Mouse (Mus musculus) intestine, postnatal 0 days (tissue): Measurements from ENCODE around the gene Lingo1. TPM values are rescaled to one million over a fixed set of nuclear protein-coding genes. Genes with fewer than 3 reads are reported as not detected.

Source experiments
- ATAC-seq: fragments of 200-750 bp; cut with Nextera tagmentation; 2 replicates; pipeline ENCODE4 v1.8.0; 2017; ENCODE audit warnings: mild to moderate bottlenecking, moderate TSS enrichment, moderate library complexity
- H3K27ac ChIP-seq: fragments of 300-500 bp; sonication (generic); 2 replicates; pipeline ENCODE4 v1.5.1; 2014; ENCODE audit warnings: mild to moderate bottlenecking, low read depth, low read length, moderate library complexity
- H3K27me3 ChIP-seq: fragments of 300-500 bp; sonication (generic); replicated peaks from 2 replicates; pipeline ENCODE4 v1.6.1; 2014; ENCODE audit warnings: low read length, mixed read lengths; ENCODE audit not compliant: control insufficient read depth, insufficient read depth
- H3K36me3 ChIP-seq: fragments of 300-500 bp; sonication (generic); 2 replicates; pipeline ENCODE4 v1.6.1; 2014; ENCODE audit warnings: mild to moderate bottlenecking, moderate library complexity; ENCODE audit not compliant: control insufficient read depth, insufficient read depth
- H3K4me1 ChIP-seq: fragments of 300-500 bp; sonication (generic); replicated peaks from 2 replicates; pipeline ENCODE4 v1.6.1; 2014; ENCODE audit warnings: antibody characterized with exemption, low read length, mixed read lengths; ENCODE audit not compliant: control insufficient read depth, insufficient read depth
- H3K4me2 ChIP-seq: fragments of 300-500 bp; sonication (generic); replicated peaks from 2 replicates; pipeline ENCODE4 v1.6.1; 2014; ENCODE audit warnings: low read depth, mild to moderate bottlenecking, moderate library complexity
- H3K4me3 ChIP-seq: fragments of 300-500 bp; sonication (generic); 2 replicates; pipeline ENCODE4 v1.5.1; 2014; ENCODE audit warnings: low read depth, low read length
- H3K9ac ChIP-seq: fragments of 300-500 bp; sonication (generic); 2 replicates; pipeline ENCODE4 v1.6.1; 2014; ENCODE audit warnings: mild to moderate bottlenecking, low read depth, low read length
- H3K9me3 ChIP-seq: fragments of 300-500 bp; sonication (generic); 2 replicates; pipeline ENCODE4 v1.6.1; 2016; ENCODE audit warnings: mixed run types; ENCODE audit not compliant: control insufficient read depth
- CTCF ChIP-seq: sonication (generic); IDR thresholded peaks from 2 replicates; pipeline ENCODE4 v1.5.1; 2016; ENCODE audit warnings: low read depth, mild to moderate bottlenecking, control low read depth, antibody characterized with exemption, moderate library complexity
- WGBS: fragments of 180-500 bp; shearing (Covaris S2); extraction: QIAGEN DNeasy Blood & Tissue Kit; methylation state at CpG from one replicate; pipeline ENCODE4 v1.1.7; 2014; 5-methylcytosine and 5-hydroxymethylcytosine counted together
- polyA plus RNA-seq: library from polyadenylated mRNA; unstranded; fragments of >200 nt; fragmentation: Nextera tagmentation; extraction: Ambion mirVana; gene quantifications from 2 replicates; pipeline ENCODE4 v1.2.1, GENCODE M21; 2015

Lingo1 gene
- polyA plus RNA-seq, 1 experiment from 2014 or later: 0.98 TPM

DNA sequence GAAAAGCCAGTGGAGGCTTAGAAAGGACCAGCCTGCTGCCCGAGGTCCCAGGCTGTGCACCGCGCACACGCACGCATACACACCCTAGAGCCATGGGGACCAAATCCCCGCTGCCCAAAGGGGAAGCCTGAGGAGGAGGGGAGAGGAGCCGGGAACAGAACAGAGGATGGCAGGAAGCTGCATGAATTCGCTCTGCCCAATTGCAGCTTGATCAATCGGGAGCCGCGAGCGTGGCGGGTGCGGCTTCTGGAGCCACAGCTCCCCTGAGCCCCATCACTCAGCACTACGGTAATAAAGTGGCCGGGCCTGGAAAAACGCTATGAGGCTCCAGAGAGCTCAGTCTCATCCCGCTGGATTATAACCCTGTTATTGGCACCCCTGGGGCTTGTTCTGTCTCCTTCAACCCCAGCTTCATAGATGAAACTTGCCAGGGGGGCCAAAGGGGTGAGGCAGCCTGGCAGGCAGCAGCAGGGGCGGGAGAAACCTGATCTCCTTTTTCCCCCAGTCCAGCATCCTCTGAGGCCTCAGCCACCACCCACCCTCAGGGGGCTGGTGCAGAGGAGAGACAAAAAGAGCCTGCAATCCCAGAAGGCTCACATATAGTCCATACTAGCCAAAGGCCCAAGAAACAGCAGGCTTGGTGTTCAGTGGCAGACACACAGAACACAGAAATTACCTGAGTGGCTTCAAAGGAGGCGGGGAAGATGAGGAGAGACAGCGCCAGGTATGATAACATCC is 29.4 kb upstream of the Lingo1 start:
- no peak for ATAC-seq
- no peak overlapping the region for H3K9ac ChIP-seq
- TF ChIP-seq CTCF: no peak
- 17% methylated on average over 21 of the region's 21 CpGs for WGBS
- no peaks in the 10 kb centered on the region for H3K36me3 ChIP-seq
- H3K4me2 ChIP-seq: 0 out of 2 replicates have a peak overlapping the region, but pooled peaks have one; percentile 27
- H3K4me1 ChIP-seq: no peaks in the 10 kb centered on the region
- H3K27me3 ChIP-seq: peaks cover 4% of the 10 kb centered on the region; the same call in 1 of the 2 replicates
- H3K4me3 ChIP-seq: no peak overlapping the region
- no peak overlapping the region for H3K27ac ChIP-seq
- no peaks in the 10 kb centered on the region for H3K9me3 ChIP-seq

DNA sequence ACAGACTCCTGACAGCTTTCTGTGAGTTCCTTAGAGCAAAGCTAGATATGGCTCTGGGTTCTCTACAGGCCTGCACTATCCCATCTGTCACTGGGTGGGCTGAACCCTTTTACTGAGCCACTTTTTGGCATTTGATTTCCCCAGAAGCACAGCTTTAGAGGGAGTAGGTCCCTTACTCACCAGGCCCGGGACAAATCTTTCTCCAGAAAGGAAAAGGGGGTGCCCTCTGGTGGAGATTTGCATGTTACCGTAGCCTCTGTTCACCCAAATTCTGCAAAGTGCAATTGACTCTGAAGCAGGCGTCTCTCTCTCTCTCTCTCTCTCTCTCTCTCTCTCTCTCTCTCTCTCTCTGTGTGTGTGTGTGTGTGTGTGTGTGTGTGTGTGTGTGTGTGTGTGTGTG is 28.6 kb upstream of the Lingo1 start:
- Histone ChIP-seq H3K27ac (no peak overlapping the region), H3K4me2 (no peak overlapping the region), H3K27me3 (peaks cover 4% of the 10 kb centered on the region; the same call in 1 of the 2 replicates), H3K9ac (no peak overlapping the region), H3K9me3 (no peaks in the 10 kb centered on the region), H3K4me1 (no peaks in the 10 kb centered on the region), H3K36me3 (no peaks in the 10 kb centered on the region), H3K4me3 (no peak overlapping the region)
- ATAC-seq: no peak
- peak; percentile 66 for TF ChIP-seq CTCF
- WGBS: 7% methylated on average over 3 of the region's 3 CpGs

DNA sequence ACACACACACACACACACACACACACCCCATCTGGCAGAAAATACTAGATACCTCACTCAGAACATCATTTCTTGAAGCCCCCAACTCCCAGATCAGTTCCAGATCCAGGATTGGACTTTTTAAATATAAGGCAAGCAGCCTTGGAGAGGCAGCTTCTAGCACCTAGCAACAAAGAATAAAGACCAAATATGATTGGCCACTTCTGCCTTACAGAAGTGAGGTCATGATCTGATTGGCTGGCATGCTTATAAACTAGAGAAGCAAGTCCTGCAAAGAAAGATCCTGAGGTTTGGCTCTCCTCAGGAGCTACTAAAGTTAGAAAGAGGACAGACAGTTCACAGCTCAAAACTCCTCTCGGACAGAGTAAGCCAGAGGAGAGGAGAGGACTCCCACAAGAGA is 14.6 kb upstream of the Lingo1 start:
- Histone ChIP-seq H3K9ac (no peak overlapping the region), H3K27me3 (no peaks in the 10 kb centered on the region), H3K4me1 (no peaks in the 10 kb centered on the region), H3K4me3 (no peak overlapping the region), H3K27ac (no peak overlapping the region), H3K4me2 (no peak overlapping the region), H3K9me3 (no peaks in the 10 kb centered on the region), H3K36me3 (no peaks in the 10 kb centered on the region)
- WGBS: 88% methylated on average over 1 of the region's 1 CpGs
- ATAC-seq: no peak
- no peak for TF ChIP-seq CTCF

DNA sequence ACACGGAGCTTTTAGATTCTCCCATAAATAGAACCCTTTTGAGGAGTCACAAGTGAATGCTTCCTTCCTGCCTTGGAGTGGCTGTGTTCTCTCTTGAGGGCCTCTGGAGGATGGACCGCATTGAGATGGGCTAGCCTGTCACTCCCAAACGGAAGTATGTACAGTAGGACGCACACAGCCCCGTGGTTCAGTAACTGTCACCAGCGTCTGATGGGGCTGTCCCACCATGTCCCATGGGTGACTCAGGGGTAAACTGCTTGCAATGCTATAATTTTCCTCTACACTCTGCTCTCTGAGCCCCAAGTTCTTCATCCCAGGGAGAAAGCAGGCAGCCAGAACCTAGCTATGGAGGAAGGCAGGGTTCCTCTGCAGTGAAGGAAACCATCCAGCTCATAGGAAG is 11.7 kb upstream of the Lingo1 start:
- TF ChIP-seq CTCF: no peak
- 79% methylated on average over 6 of the region's 6 CpGs for WGBS
- no peak overlapping the region for H3K27ac ChIP-seq

DNA sequence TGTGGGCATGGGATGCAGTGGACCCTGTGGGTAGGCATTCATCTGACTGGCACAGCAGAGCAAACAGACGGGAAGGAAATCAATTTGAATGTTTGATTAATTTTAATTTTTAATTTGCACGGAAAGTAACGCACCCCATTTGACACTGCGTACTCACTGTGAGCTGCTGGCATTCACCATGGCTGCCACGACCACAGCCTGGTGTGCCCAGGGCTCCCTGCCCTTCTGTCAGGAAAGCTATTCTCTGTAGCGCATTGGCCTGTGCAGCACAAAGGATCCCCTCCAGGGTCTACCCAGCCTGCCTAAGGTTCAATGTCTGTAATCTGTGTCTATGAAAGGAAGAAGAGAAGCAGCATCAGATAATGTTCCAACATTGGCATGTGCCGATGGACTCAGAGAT is 6.9 kb upstream of the Lingo1 start:
- H3K27ac ChIP-seq: no peak overlapping the region
- H3K4me1 ChIP-seq: no peaks in the 10 kb centered on the region
- no peak overlapping the region for H3K4me3 ChIP-seq
- no peak for TF ChIP-seq CTCF
- no peak for ATAC-seq
- H3K9me3 ChIP-seq: no peaks in the 10 kb centered on the region
- H3K27me3 ChIP-seq: peaks cover 11% of the 10 kb centered on the region
- H3K36me3 ChIP-seq: no peaks in the 10 kb centered on the region
- no peak overlapping the region for H3K9ac ChIP-seq
- H3K4me2 ChIP-seq: no peak overlapping the region
- 88% methylated on average over 7 of the region's 7 CpGs for WGBS

More for the DNA sequence above, 11.7 kb upstream of the Lingo1 start:
- Histone ChIP-seq H3K4me1 (no peaks in the 10 kb centered on the region), H3K4me3 (no peak overlapping the region), H3K27me3 (no peaks in the 10 kb centered on the region), H3K36me3 (no peaks in the 10 kb centered on the region), H3K9ac (no peak overlapping the region), H3K4me2 (no peak overlapping the region), H3K9me3 (no peaks in the 10 kb centered on the region)
- ATAC-seq: no peak

DNA sequence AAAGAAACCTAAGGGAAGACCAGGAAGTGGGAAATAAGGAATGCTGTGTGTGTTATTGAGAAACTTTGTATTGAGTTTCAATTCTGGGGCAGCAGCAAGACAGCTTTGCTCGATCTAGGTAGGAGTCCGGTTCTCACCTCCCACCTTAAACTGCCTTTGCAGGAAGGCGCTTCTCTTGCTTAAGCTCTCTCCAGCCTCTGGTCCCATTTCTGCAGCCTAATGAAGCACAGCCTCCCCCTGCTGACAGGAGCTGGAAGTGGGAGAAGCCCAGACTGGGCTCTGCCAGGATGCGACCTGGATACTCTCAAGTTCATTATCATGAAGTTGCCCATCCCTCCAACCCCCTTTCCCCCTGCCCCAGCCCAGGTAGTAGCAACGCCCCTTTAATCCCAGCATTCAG is 1.6 kb upstream of the Lingo1 start:
- ATAC-seq: no peak
- H3K9ac ChIP-seq: no peak overlapping the region
- H3K9me3 ChIP-seq: no peaks in the 10 kb centered on the region
- peaks cover 56% of the 10 kb centered on the region for H3K27me3 ChIP-seq
- H3K4me1 ChIP-seq: no peaks in the 10 kb centered on the region
- no peak overlapping the region for H3K27ac ChIP-seq
- TF ChIP-seq CTCF: peak; percentile 81
- no peak overlapping the region for H3K4me2 ChIP-seq
- 5% methylated on average over 5 of the region's 5 CpGs for WGBS
- H3K4me3 ChIP-seq: no peak overlapping the region
- H3K36me3 ChIP-seq: no peaks in the 10 kb centered on the region
